Mouse (Mus musculus) liver, embryonic 14.5 days (tissue): ENCODE results near the gene Knl1.

Source experiments
- CTCF ChIP-seq: IDR thresholded peaks from 2 replicates; pipeline ENCODE4 v1.5.1; 2016; ENCODE audit warnings: antibody characterized with exemption, low read depth, control low read depth
- EP300 ChIP-seq: IDR thresholded peaks from 2 replicates; pipeline ENCODE4 v1.6.1; 2016; ENCODE audit warnings: antibody characterized with exemption, low read depth

DNA sequence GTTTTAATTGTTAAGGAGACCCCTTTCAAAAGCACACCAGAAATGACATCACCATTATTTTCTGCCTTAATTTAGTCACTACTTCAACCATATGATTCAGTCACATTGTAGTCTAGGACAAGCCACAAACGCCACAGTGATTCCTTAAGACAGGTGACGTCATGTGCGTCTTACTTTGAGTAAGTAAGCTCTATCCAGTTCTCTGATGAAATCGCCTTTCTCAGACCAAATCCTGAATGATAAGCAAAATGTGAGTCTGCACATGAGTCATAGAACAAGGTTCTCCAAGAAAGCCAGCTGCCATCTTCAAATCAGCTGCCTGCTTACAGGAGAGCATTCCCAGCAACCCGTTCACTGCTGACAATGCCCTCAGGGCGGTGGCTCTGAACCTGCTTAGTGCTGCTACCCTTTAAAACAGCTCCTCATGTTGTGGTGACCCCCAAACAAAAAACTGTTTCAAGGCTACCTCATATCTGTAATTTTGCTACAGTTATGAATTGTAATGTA is 23.7 kb upstream of the Knl1 start:
- TF ChIP-seq CTCF (no peak), EP300 (no peak)
